Mouse (Mus musculus) midbrain, embryonic 14.5 days (tissue): ENCODE data around the gene Acbd3. TPM values are rescaled to one million over a fixed set of nuclear protein-coding genes. Genes with fewer than 3 reads are reported as not detected.
A peak's percentile ranks its signal among the peaks of the same experiment; 100 is the strongest.

Experiments
- ATAC-seq: fragments of 200-750 bp; cut with Nextera tagmentation; 2 replicates; pipeline ENCODE4 v1.8.0; 2017; ENCODE audit warnings: moderate number of reproducible peaks, moderate library complexity; ENCODE audit not compliant: low FRiP score, low TSS enrichment
- DNase-seq: peaks from one replicate; pipeline ENCODE4 v3.0.0-alpha.2; 2015
- H3K27ac ChIP-seq: fragments of 300-500 bp; sonication (generic); replicated peaks from 2 replicates; pipeline ENCODE4 v1.5.1; 2014; ENCODE audit warnings: mild to moderate bottlenecking, low read depth, low read length, moderate library complexity
- H3K27me3 ChIP-seq: fragments of 300-500 bp; sonication (generic); 2 replicates; pipeline ENCODE4 v1.6.1; 2014; ENCODE audit warnings: low read length, control low read depth, mixed read lengths; ENCODE audit not compliant: control insufficient read depth, insufficient read depth
- H3K36me3 ChIP-seq: fragments of 300-500 bp; sonication (generic); 2 replicates; pipeline ENCODE4 v1.6.1; 2014; ENCODE audit warnings: low read length, control low read depth; ENCODE audit not compliant: control insufficient read depth, insufficient read depth
- H3K4me1 ChIP-seq: fragments of 300-500 bp; sonication (generic); 2 replicates; pipeline ENCODE4 v1.6.1; 2014; ENCODE audit warnings: mild to moderate bottlenecking, antibody characterized with exemption, low read length, control low read depth; ENCODE audit not compliant: control insufficient read depth, insufficient read depth
- H3K4me2 ChIP-seq: fragments of 300-500 bp; sonication (generic); 2 replicates; pipeline ENCODE4 v1.6.1; 2014; ENCODE audit warnings: mild to moderate bottlenecking, low read length, moderate library complexity
- H3K4me3 ChIP-seq: fragments of 300-500 bp; sonication (generic); replicated peaks from 2 replicates; pipeline ENCODE4 v1.5.1; 2014; ENCODE audit warnings: low read depth, low read length
- H3K9ac ChIP-seq: fragments of 300-500 bp; sonication (generic); replicated peaks from 2 replicates; pipeline ENCODE4 v1.6.1; 2014; ENCODE audit warnings: mild to moderate bottlenecking, low read length, moderate library complexity
- H3K9me3 ChIP-seq: fragments of 300-500 bp; sonication (generic); 2 replicates; pipeline ENCODE4 v1.6.1; 2016; ENCODE audit warnings: low read length, control low read depth, mixed read lengths; ENCODE audit not compliant: control insufficient read depth
- WGBS: fragments of 180-500 bp; shearing (Covaris S2); extraction: QIAGEN DNeasy Blood & Tissue Kit; methylation state at CpG from one replicate; pipeline ENCODE4 v1.1.7; 2014; 5-methylcytosine and 5-hydroxymethylcytosine counted together
- polyA plus RNA-seq: library from polyadenylated mRNA; unstranded; fragments of >200 nt; fragmentation: Nextera tagmentation; extraction: Ambion mirVana; gene quantifications from 2 replicates; pipeline ENCODE4 v1.2.1, GENCODE M21; 2014

The Acbd3 gene
- polyA plus RNA-seq, 1 experiment from 2014 or later, result 27.2 TPM

GRCm38 (mm10) chr1:180718756-180719155 lies 7.1 kb upstream of the Acbd3 start:
- no peak overlapping the region for H3K4me3 ChIP-seq
- no peak for ATAC-seq
- H3K9me3 ChIP-seq, result no peaks in the 10 kb centered on the region
- WGBS, result 79% methylated on average over 5 of the region's 5 CpGs
- no peak overlapping the region for H3K4me2 ChIP-seq
- no peak overlapping the region for H3K9ac ChIP-seq
- DNase-seq, result no peak
- no peak overlapping the region for H3K27ac ChIP-seq
- no peaks in the 10 kb centered on the region for H3K36me3 ChIP-seq
- no peaks in the 10 kb centered on the region for H3K4me1 ChIP-seq
- no peaks in the 10 kb centered on the region for H3K27me3 ChIP-seq

GRCm38 (mm10) chr1:180719483-180719882 lies 6.4 kb upstream of the Acbd3 start:
- Histone ChIP-seq H3K4me2 (no peak overlapping the region), H3K4me1 (no peaks in the 10 kb centered on the region), H3K9me3 (no peaks in the 10 kb centered on the region), H3K27ac (no peak overlapping the region), H3K4me3 (no peak overlapping the region), H3K27me3 (no peaks in the 10 kb centered on the region), H3K9ac (no peak overlapping the region), H3K36me3 (no peaks in the 10 kb centered on the region)
- DNase-seq (no peak), ATAC-seq (no peak)
- 88% methylated on average over 6 of the region's 6 CpGs for WGBS

GRCm38 (mm10) chr1:180719951-180720689 lies 5.7 kb upstream of the Acbd3 start:
- Histone ChIP-seq H3K4me1 (peaks cover 4% of the 10 kb centered on the region; the same call in 1 of the 2 replicates), H3K4me2 (no peak overlapping the region), H3K9ac (no peak overlapping the region), H3K27ac (no peak overlapping the region), H3K27me3 (no peaks in the 10 kb centered on the region), H3K4me3 (no peak overlapping the region), H3K36me3 (no peaks in the 10 kb centered on the region), H3K9me3 (no peaks in the 10 kb centered on the region)
- ATAC-seq (no peak), DNase-seq (peak; percentile 77)
- WGBS, result 47% methylated on average over 5 of the region's 5 CpGs

- Histone ChIP-seq H3K9me3 (no peaks in the 10 kb centered on the region), H3K36me3 (no peaks in the 10 kb centered on the region), H3K4me3 (no peak overlapping the region), H3K9ac (no peak overlapping the region), H3K4me2 (no peak overlapping the region), H3K4me1 (peaks cover 17% of the 10 kb centered on the region), H3K27me3 (no peaks in the 10 kb centered on the region), H3K27ac (no peak overlapping the region)
- DNase-seq, result no peak
- ATAC-seq, result no peak
- 66% methylated on average over 1 of the region's 1 CpGs for WGBS
These were observed 3.2 kb upstream of the Acbd3 start for GRCm38 (mm10) chr1:180722608-180723007.

- Histone ChIP-seq H3K4me2 (no peak overlapping the region), H3K4me3 (no peak overlapping the region), H3K36me3 (no peaks in the 10 kb centered on the region), H3K9ac (no peak overlapping the region), H3K27ac (no peak overlapping the region), H3K9me3 (no peaks in the 10 kb centered on the region), H3K4me1 (peaks cover 21% of the 10 kb centered on the region), H3K27me3 (no peaks in the 10 kb centered on the region)
- ATAC-seq (no peak), DNase-seq (no peak)
- WGBS, result 76% methylated on average over 1 of the region's 1 CpGs
These were observed 2.1 kb upstream of the Acbd3 start for GRCm38 (mm10) chr1:180723701-180724238.

- Histone ChIP-seq H3K27ac (peak overlapping the region; percentile 86), H3K9ac (peak overlapping the region; percentile 88), H3K4me1 (peaks cover 21% of the 10 kb centered on the region), H3K4me3 (peak overlapping the region; percentile 99), H3K36me3 (no peaks in the 10 kb centered on the region), H3K4me2 (peak overlapping the region; percentile 82), H3K27me3 (no peaks in the 10 kb centered on the region), H3K9me3 (no peaks in the 10 kb centered on the region)
- ATAC-seq, result no peak
- under 1% methylated on average over 42 of the region's 42 CpGs for WGBS
- DNase-seq, result no peak
These were observed 340 bp downstream of the Acbd3 start for GRCm38 (mm10) chr1:180726183-180726582.

GRCm38 (mm10) chr1:180729231-180729630 lies 3.4 kb downstream of the Acbd3 start:
- no peak overlapping the region for H3K4me3 ChIP-seq
- H3K4me1 ChIP-seq, result peaks cover 21% of the 10 kb centered on the region
- ATAC-seq (no peak), DNase-seq (no peak)
- no peak overlapping the region for H3K4me2 ChIP-seq
- H3K27me3 ChIP-seq, result no peaks in the 10 kb centered on the region
- no peak overlapping the region for H3K27ac ChIP-seq
- 96% methylated on average over 3 of the region's 3 CpGs for WGBS
- no peak overlapping the region for H3K9ac ChIP-seq
- H3K36me3 ChIP-seq, result peaks cover under 1% of the 10 kb centered on the region; the same call in 1 of the 2 replicates
- H3K9me3 ChIP-seq, result no peaks in the 10 kb centered on the region

GRCm38 (mm10) chr1:180747827-180748226 lies 22.0 kb downstream of the Acbd3 start:
- H3K36me3 ChIP-seq, result peaks cover 76% of the 10 kb centered on the region
- H3K4me1 ChIP-seq, result no peaks in the 10 kb centered on the region

GRCm38 (mm10) chr1:180752115-180752514 lies 26.3 kb downstream of the Acbd3 start:
- Histone ChIP-seq H3K4me1 (no peaks in the 10 kb centered on the region), H3K36me3 (peaks cover 57% of the 10 kb centered on the region), H3K27me3 (no peaks in the 10 kb centered on the region), H3K4me3 (no peak overlapping the region), H3K4me2 (no peak overlapping the region), H3K9ac (no peak overlapping the region), H3K27ac (no peak overlapping the region), H3K9me3 (no peaks in the 10 kb centered on the region)
- 97% methylated on average over 11 of the region's 11 CpGs for WGBS
- no peak for ATAC-seq
- no peak for DNase-seq

More at GRCm38 (mm10) chr1:180747827-180748226, 22.0 kb downstream of the Acbd3 start:
- Histone ChIP-seq H3K4me2 (no peak overlapping the region), H3K9ac (no peak overlapping the region), H3K27me3 (no peaks in the 10 kb centered on the region), H3K9me3 (no peaks in the 10 kb centered on the region), H3K27ac (no peak overlapping the region), H3K4me3 (no peak overlapping the region)
- DNase-seq, result no peak
- no peak for ATAC-seq
